Mouse (Mus musculus) CH12.LX (cell line): Measurements from ENCODE around the gene Mmp9.

Experiments
- CHD1 ChIP-seq: IDR thresholded peaks from 2 replicates; pipeline ENCODE4 v1.6.1; 2012; ENCODE audit warnings: low read depth, low read length, improper control_type of control experiment, inconsistent platforms
- CTCF ChIP-seq, 2 experiments: IDR thresholded peaks in 1 of 2; conservative IDR thresholded peaks in 1 of 2; 2 replicates each; pipeline ENCODE4 v1.5.1; 2011 to 2012; ENCODE audit warnings: low read depth in 2 of 2, low read length in 2 of 2, improper control_type of control experiment in 1 of 2, inconsistent platforms in 1 of 2, mild to moderate bottlenecking in 1 of 2, moderate library complexity in 1 of 2
- E2F4 ChIP-seq: IDR thresholded peaks from 2 replicates; pipeline ENCODE4 v1.6.1; 2011; ENCODE audit warnings: low read depth, low read length, improper control_type of control experiment; ENCODE audit not compliant: insufficient replicate concordance
- HCFC1 ChIP-seq: IDR thresholded peaks from 2 replicates; pipeline ENCODE4 v1.6.1; 2012; ENCODE audit warnings: low read depth, mild to moderate bottlenecking, inconsistent platforms, low read length, improper control_type of control experiment
- IRF4 ChIP-seq: IDR thresholded peaks from 2 replicates; pipeline ENCODE4 v1.6.1; 2014; ENCODE audit warnings: low read depth, mild to moderate bottlenecking, inconsistent platforms, low read length, improper control_type of control experiment
- JUND ChIP-seq: conservative IDR thresholded peaks from 2 replicates; pipeline ENCODE4 v1.6.1; 2011; ENCODE audit warnings: low read depth, low read length, improper control_type of control experiment
- MEF2A ChIP-seq: IDR thresholded peaks from 2 replicates; pipeline ENCODE4 v1.6.1; 2014; ENCODE audit warnings: low read depth, mild to moderate bottlenecking, inconsistent platforms, low read length, improper control_type of control experiment, borderline replicate concordance
- NRF1 ChIP-seq: IDR thresholded peaks from 2 replicates; pipeline ENCODE4 v1.6.1; 2014; ENCODE audit warnings: low read depth, mild to moderate bottlenecking, inconsistent platforms, low read length, improper control_type of control experiment, moderate library complexity
- UBTF ChIP-seq: IDR thresholded peaks from 2 replicates; pipeline ENCODE4 v1.6.1; 2012; ENCODE audit warnings: low read depth, mild to moderate bottlenecking, inconsistent platforms, low read length, improper control_type of control experiment, moderate library complexity
- USF1 ChIP-seq: IDR thresholded peaks from 2 replicates; pipeline ENCODE4 v1.6.1; 2014; ENCODE audit warnings: low read depth, mild to moderate bottlenecking, inconsistent platforms, low read length, improper control_type of control experiment
- ZC3H11A ChIP-seq: IDR thresholded peaks from 2 replicates; pipeline ENCODE4 v1.6.1; 2012; ENCODE audit warnings: low read depth, mild to moderate bottlenecking, inconsistent platforms, low read length, improper control_type of control experiment
- ZNF384 ChIP-seq: IDR thresholded peaks from 2 replicates; pipeline ENCODE4 v1.6.1; 2012; ENCODE audit warnings: low read depth, low read length, improper control_type of control experiment, inconsistent platforms

DNA sequence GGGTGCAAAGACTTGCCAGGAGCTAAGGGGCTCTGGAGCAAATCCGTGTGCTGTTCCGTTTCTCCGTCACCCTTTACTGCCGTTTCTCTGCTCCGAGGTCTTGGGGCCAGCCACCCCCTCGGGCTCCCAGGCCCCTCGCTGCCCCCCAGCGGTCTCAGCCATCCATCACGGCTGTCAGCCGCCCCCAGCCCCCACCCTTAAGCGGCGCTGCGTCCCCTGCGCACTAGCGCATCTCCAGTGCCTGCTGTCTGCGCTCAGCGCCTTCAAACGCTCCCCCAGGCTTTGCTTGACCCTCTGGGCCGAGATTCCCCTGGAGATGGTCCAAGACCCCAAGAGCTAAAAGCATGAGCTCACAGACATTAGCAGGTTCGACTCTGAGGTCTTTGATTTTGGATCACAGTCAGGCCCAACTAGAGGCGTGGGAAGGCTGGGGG is 28.8 kb downstream of the Mmp9 start:
- TF ChIP-seq UBTF (no peak), IRF4 (no peak), ZC3H11A (no peak), CHD1 (no peak), E2F4 (no peak), MEF2A (no peak), JUND (no peak), HCFC1 (no peak), NRF1 (no peak), CTCF (conservative IDR thresholded peaks at IDR 0.05 in 1 of 2, IDR thresholded peaks at IDR 0.05 in 1 of 2; ENCODE audit: low read depth in 2 of 2, low read length in 2 of 2) (no peak), ZNF384 (no peak), USF1 (no peak)
